Mouse (Mus musculus) Patski (cell line): ENCODE results near the gene Sfxn2. TPM values are rescaled to one million over a fixed set of nuclear protein-coding genes. Genes with fewer than 3 reads are reported as not detected.

Source experiments
- ATAC-seq: fragments of 100-300 bp; one replicate; pipeline ENCODE4 v1.8.0; 2021
- CTCF ChIA-PET: fragments of 350-600 bp; sonication (Branson Sonifier 250); formaldehyde crosslinking; loops from one replicate; lab custom pipeline; 2022; ENCODE audit warnings: inconsistent platforms; lab: Charles Lee
- POLR2A ChIA-PET: fragments of 350-600 bp; sonication (Branson Sonifier 250); formaldehyde crosslinking; loops from one replicate; lab custom pipeline; 2022; ENCODE audit warnings: antibody characterized with exemption, inconsistent platforms; lab: Charles Lee
- DNase-seq: peaks from one replicate; pipeline ENCODE4 v3.0.0-alpha.2; 2011; ENCODE audit warnings: low read depth, low spot score
- H3K27me3 ChIP-seq: fragments of 371-371 bp; one replicate; pipeline ENCODE4 v1.5.1; 2021
- CTCF ChIP-seq: fragments of 100-300 bp; IDR thresholded peaks from one replicate; pipeline ENCODE4 v1.5.1; 2021
- in situ Hi-C: fragments of 300-500 bp; cut with MboI; formaldehyde crosslinking; loops from 3 replicates; pipeline ENCODE4 v1.11.1; 2018; ENCODE audit warnings: low pct_unique_long_range_greater_than_20kb, mixed read lengths
- polyA plus RNA-seq: library from polyadenylated mRNA; unstranded; gene quantifications from one replicate; pipeline ENCODE4 v1.2.3, GENCODE M21; 2021

Gene Sfxn2
- polyA plus RNA-seq, 1 experiment from 2014 or later = 9.3 TPM

- in situ Hi-C loops = loop anchor here (5.0 kb wide), 1 partner anchor 133 kb away; the partner anchor contains the start of genes Actr1a and Sufu
- ATAC-seq = no peak
- H3K27me3 ChIP-seq = no peaks in the 10 kb centered on the region
- no peak for TF ChIP-seq CTCF
- ChIA-PET POLR2A (interaction anchor here (0.8 to 16.1 kb wide), 5 partner anchors 11 to 135 kb away, joined by 3 to 388 read pairs (median 5); partner anchors contain the start of genes Actr1a, Sufu, Trim8 and Wbp1l), CTCF (interaction anchor here (0.9 to 8.9 kb wide), 6 partner anchors 11 to 46 kb away, joined by 3 to 73 read pairs (median 4); partner anchors contain the start of gene Trim8)
- DNase-seq = no peak
These were observed 43.3 kb upstream of the Sfxn2 start for GRCm38 (mm10) chr19:46529601-46530448.

DNA sequence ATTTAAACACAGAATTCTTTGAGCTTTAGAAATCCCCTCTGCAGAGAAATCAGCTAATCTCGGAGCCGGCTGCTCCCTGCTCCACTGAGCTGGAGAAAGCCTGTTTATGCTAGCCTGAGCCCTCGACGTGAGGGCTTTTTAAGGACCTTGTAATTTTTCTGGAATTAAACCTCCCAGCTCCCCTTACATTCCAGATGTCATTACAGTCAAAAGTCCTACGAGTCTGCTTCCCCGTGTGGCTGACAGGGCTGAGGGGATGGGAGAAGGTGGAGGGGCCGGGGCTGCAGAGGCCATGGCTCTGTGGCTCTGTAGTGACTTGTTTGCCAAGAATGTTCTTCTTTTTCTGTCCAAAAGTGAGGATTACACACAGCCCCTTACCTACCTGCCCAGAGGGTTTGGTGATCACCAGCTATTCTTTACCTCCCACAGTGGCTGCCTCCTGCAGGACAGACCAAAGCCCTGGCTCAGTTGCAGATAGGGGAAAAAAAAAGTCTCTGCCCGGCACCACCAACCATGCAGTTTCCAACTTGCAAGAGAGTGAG lies 42.6 kb upstream of the Sfxn2 start:
- in situ Hi-C loops = loop anchor here (5.0 kb wide), 1 partner anchor 133 kb away; the partner anchor contains the start of genes Actr1a and Sufu
- ChIA-PET POLR2A (interaction anchor here (0.8 to 16.1 kb wide), 8 partner anchors 13 to 139 kb away, joined by 3 to 388 read pairs (median 4); partner anchors contain the start of genes Actr1a, Sufu, Trim8 and Wbp1l), CTCF (interaction anchor here (0.9 to 8.9 kb wide), 6 partner anchors 12 to 125 kb away, joined by 3 to 73 read pairs (median 4); partner anchors contain the start of gene Trim8)
- no peaks in the 10 kb centered on the region for H3K27me3 ChIP-seq
- DNase-seq (peak; percentile 74), ATAC-seq (peak; percentile 40)
- TF ChIP-seq CTCF = no peak

- in situ Hi-C loops = loop anchor here (5.0 kb wide), 1 partner anchor 134 kb away; the partner anchor contains the start of genes Actr1a and Sufu
- CTCF ChIA-PET = interaction anchor here (0.9 to 8.9 kb wide), 6 partner anchors 10 to 126 kb away, joined by 3 to 73 read pairs (median 6); partner anchors contain the start of gene Trim8
- ATAC-seq (peak; percentile 3), DNase-seq (no peak)
- POLR2A ChIA-PET = interaction anchor here (0.9 to 16.1 kb wide), 6 partner anchors 12 to 140 kb away, joined by 3 to 388 read pairs (median 4); partner anchors contain the start of gene Trim8
- H3K27me3 ChIP-seq = no peaks in the 10 kb centered on the region
- no peak for TF ChIP-seq CTCF
These were observed 41.8 kb upstream of the Sfxn2 start for GRCm38 (mm10) chr19:46531071-46532030.

DNA sequence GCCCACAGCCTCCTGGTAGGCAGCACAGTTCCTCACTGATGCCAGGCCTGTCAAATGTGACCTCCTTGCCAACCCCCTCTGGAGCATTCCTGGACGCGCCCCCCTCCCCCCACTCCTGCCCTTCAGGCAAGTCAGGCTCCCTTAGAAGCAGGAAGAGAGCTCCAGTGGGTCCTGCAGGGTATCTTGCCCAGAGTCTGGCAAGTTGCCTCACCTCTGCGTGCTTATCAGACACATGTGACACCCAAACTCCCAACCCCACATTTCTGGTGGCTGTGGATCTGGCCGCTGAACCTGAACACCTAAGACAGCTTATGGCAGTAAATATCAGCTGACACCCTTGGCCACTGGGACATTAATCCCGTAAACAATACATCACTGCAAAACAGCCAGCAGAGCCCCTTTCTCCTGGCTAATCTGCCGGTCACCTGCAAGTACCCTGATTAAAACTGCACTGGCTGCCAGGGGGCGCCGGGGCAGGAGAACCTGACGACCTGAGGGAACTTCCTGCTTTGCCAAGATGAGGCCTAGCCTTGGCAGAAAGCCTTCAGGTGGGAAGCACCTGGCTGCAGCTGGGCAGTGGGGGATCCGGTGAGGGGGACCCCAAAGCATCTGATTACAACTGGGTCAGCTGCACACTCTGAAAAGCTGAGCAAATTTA lies 41.0 kb upstream of the Sfxn2 start:
- CTCF ChIA-PET = interaction anchor here (1.3 to 8.9 kb wide), 4 partner anchors 9 to 76 kb away, joined by 3 to 73 read pairs (median 6); partner anchors contain the start of gene Trim8
- no peaks in the 10 kb centered on the region for H3K27me3 ChIP-seq
- in situ Hi-C loops = loop anchor here (5.0 kb wide), 1 partner anchor 135 kb away; the partner anchor contains the start of genes Actr1a and Sufu
- TF ChIP-seq CTCF = no peak
- DNase-seq = no peak
- peak; percentile 51 for ATAC-seq
- POLR2A ChIA-PET = interaction anchor here (1.0 to 16.1 kb wide), 5 partner anchors 9 to 49 kb away, joined by 4 to 388 read pairs (median 5); partner anchors contain the start of gene Trim8

- in situ Hi-C loops = loop anchor here (5.0 kb wide), 1 partner anchor 136 kb away; the partner anchor contains the start of genes Actr1a and Sufu
- ChIA-PET CTCF (interaction anchor here (0.9 to 8.9 kb wide), 7 partner anchors 8 to 137 kb away, joined by 3 to 73 read pairs (median 6); partner anchors contain the start of genes Sufu and Trim8), POLR2A (interaction anchor here (1.2 to 16.1 kb wide), 2 partner anchors 10 to 27 kb away, joined by 4 to 388 read pairs; partner anchors contain the start of gene Trim8)
These were observed 40.1 kb upstream of the Sfxn2 start for GRCm38 (mm10) chr19:46533066-46533465.

DNA sequence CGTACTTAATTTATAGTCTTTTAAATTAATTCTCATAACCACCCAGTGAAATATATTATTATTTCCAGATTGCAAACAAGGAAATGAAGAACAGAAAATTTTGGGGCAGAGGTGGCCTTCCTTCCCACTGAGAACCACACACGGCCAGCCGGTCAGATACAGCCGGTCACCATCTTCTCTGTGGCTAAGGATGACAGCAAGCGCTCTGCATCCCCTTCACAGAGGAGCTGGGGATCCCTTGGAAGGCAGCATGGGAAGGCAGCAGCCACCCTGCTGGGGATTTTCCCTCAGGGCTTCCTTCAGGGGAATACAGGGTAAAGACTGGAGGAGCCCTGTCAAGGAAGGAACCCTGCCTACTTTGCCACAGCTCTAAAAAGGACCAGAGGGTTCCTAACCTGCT lies 39.6 kb upstream of the Sfxn2 start:
- in situ Hi-C loops = loop anchor here (5.0 kb wide), 1 partner anchor 136 kb away; the partner anchor contains the start of genes Actr1a and Sufu
- POLR2A ChIA-PET = interaction anchor here (16.1 kb wide), 1 partner anchor 27 kb away, joined by 388 read pairs; the partner anchor contains the start of gene Trim8
- CTCF ChIA-PET = interaction anchor here (0.9 to 8.9 kb wide), 5 partner anchors 10 to 137 kb away, joined by 3 to 73 read pairs (median 6); partner anchors contain the start of genes Sufu and Trim8
- no peak for TF ChIP-seq CTCF
- ATAC-seq (no peak), DNase-seq (no peak)
- no peaks in the 10 kb centered on the region for H3K27me3 ChIP-seq

More at GRCm38 (mm10) chr19:46533066-46533465, 40.1 kb upstream of the Sfxn2 start:
- ATAC-seq = no peak
- no peak for DNase-seq
- no peaks in the 10 kb centered on the region for H3K27me3 ChIP-seq
- TF ChIP-seq CTCF = no peak

DNA sequence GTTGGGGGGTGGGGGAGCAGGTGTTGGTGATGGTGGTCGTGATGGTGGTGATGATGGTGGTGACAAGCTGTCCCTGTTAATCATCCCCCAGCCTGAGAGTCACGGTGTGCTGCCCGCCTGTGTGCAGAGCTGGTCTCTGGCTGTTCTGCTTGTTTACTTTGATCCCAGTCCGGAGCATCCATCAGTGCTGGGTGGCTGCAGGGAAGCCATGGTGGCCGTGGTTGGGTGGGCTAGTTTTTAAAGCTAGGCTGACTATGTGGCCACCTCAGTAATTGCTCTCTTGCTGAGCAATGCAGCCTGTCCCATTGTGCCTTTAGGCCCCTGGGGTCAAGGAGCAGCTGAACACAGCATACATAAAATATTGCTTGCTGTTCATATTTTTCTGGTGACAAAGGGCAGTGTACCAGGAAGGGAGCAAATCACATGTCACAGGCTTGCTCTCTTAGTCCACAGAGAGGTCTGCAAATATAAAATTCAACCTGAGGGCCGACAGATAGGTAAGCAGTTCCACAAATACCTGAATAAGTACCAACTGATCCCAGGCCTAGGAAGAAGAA lies 38.5 kb upstream of the Sfxn2 start:
- ChIA-PET POLR2A (interaction anchor here (0.9 to 16.1 kb wide), 2 partner anchors 28 to 31 kb away, joined by 3 to 388 read pairs; partner anchors contain the start of gene Trim8), CTCF (interaction anchor here (0.7 to 8.9 kb wide), 4 partner anchors 9 to 138 kb away, joined by 4 to 73 read pairs (median 6); partner anchors contain the start of genes Sufu and Trim8)
- H3K27me3 ChIP-seq = no peaks in the 10 kb centered on the region
- TF ChIP-seq CTCF = no peak
- ATAC-seq (no peak), DNase-seq (no peak)
- in situ Hi-C loops = loop anchor here (5.0 kb wide), 2 partner anchors 32 to 137 kb away; partner anchors contain the start of genes Actr1a, Sufu and Trim8
